Mouse (Mus musculus): Measurements from ENCODE around the gene Ctdsp2. TPM values are rescaled to one million over a fixed set of nuclear protein-coding genes. Genes with fewer than 3 reads are reported as not detected.

Gene Ctdsp2
- total RNA-seq, 1 experiment from 2014 or later: 41.1 TPM

- no peak for ATAC-seq (replicated peaks in 1 of 2; ENCODE audit: insufficient read depth in 1 of 2, low FRiP score in 2 of 2, low TSS enrichment in 1 of 2, low read depth in 1 of 2, poor library complexity in 2 of 2, severe bottlenecking in 2 of 2)
Measured at GRCm38 (mm10) chr10:127003806-127004205, 25.3 kb downstream of the Ctdsp2 start.

GRCm38 (mm10) chr10:127016488-127016887 lies 38.0 kb downstream of the Ctdsp2 start:
- ATAC-seq (replicated peaks in 1 of 2; ENCODE audit: insufficient read depth in 1 of 2, low FRiP score in 2 of 2, low TSS enrichment in 1 of 2, low read depth in 1 of 2, poor library complexity in 2 of 2, severe bottlenecking in 2 of 2): peak in 1 of 2 experiments; percentile 36; a peak in 1 of 4 replicates

GRCm38 (mm10) chr10:127017071-127017470 lies 38.6 kb downstream of the Ctdsp2 start:
- no peak for ATAC-seq (replicated peaks in 1 of 2; ENCODE audit: insufficient read depth in 1 of 2, low FRiP score in 2 of 2, low TSS enrichment in 1 of 2, low read depth in 1 of 2, poor library complexity in 2 of 2, severe bottlenecking in 2 of 2)

GRCm38 (mm10) chr10:127018422-127018821 lies 39.9 kb downstream of the Ctdsp2 start:
- no peak for ATAC-seq (replicated peaks in 1 of 2; ENCODE audit: insufficient read depth in 1 of 2, low FRiP score in 2 of 2, low TSS enrichment in 1 of 2, low read depth in 1 of 2, poor library complexity in 2 of 2, severe bottlenecking in 2 of 2)

GRCm38 (mm10) chr10:127030336-127031296 lies 52.1 kb downstream of the Ctdsp2 start, which contains the start of gene Tsfm:
Tsfm (minus strand) TSS chr10:127030840.
- peak; percentile 86 to 97 for ATAC-seq (replicated peaks in 1 of 2; ENCODE audit: insufficient read depth in 1 of 2, low FRiP score in 2 of 2, low TSS enrichment in 1 of 2, low read depth in 1 of 2, poor library complexity in 2 of 2, severe bottlenecking in 2 of 2)

- no peak for ATAC-seq (replicated peaks in 1 of 2; ENCODE audit: insufficient read depth in 1 of 2, low FRiP score in 2 of 2, low TSS enrichment in 1 of 2, low read depth in 1 of 2, poor library complexity in 2 of 2, severe bottlenecking in 2 of 2)
Measured at GRCm38 (mm10) chr10:127033301-127033741, 54.8 kb downstream of the Ctdsp2 start.

- ATAC-seq (replicated peaks in 1 of 2; ENCODE audit: insufficient read depth in 1 of 2, low FRiP score in 2 of 2, low TSS enrichment in 1 of 2, low read depth in 1 of 2, poor library complexity in 2 of 2, severe bottlenecking in 2 of 2): no peak
Measured at GRCm38 (mm10) chr10:127036273-127036672, 57.8 kb downstream of the Ctdsp2 start.

- ATAC-seq (replicated peaks in 1 of 2; ENCODE audit: insufficient read depth in 1 of 2, low FRiP score in 2 of 2, low TSS enrichment in 1 of 2, low read depth in 1 of 2, poor library complexity in 2 of 2, severe bottlenecking in 2 of 2): no peak
Measured at GRCm38 (mm10) chr10:127037641-127038040, 59.1 kb downstream of the Ctdsp2 start.

- peak in 1 of 2 experiments; percentile 5; a peak in 2 of 4 replicates for ATAC-seq (replicated peaks in 1 of 2; ENCODE audit: insufficient read depth in 1 of 2, low FRiP score in 2 of 2, low TSS enrichment in 1 of 2, low read depth in 1 of 2, poor library complexity in 2 of 2, severe bottlenecking in 2 of 2)
Measured at GRCm38 (mm10) chr10:127040569-127041214, 62.2 kb downstream of the Ctdsp2 start.

GRCm38 (mm10) chr10:127041274-127041766 lies 62.8 kb downstream of the Ctdsp2 start, which contains the start of the genes Mettl1 and Eef1akmt3:
Mettl1 (plus strand) TSS chr10:127041414.
Eef1akmt3 (minus strand) TSS chr10:127041513.
- peak; percentile 22 to 26; a peak in 1 of 4 replicates for ATAC-seq (replicated peaks in 1 of 2; ENCODE audit: insufficient read depth in 1 of 2, low FRiP score in 2 of 2, low TSS enrichment in 1 of 2, low read depth in 1 of 2, poor library complexity in 2 of 2, severe bottlenecking in 2 of 2)

- ATAC-seq (replicated peaks in 1 of 2; ENCODE audit: insufficient read depth in 1 of 2, low FRiP score in 2 of 2, low TSS enrichment in 1 of 2, low read depth in 1 of 2, poor library complexity in 2 of 2, severe bottlenecking in 2 of 2): peak; percentile 43 to 81
Measured at GRCm38 (mm10) chr10:127041774-127042338, 63.3 kb downstream of the Ctdsp2 start.

GRCm38 (mm10) chr10:127042468-127043115 lies 64.1 kb downstream of the Ctdsp2 start:
- ATAC-seq (replicated peaks in 1 of 2; ENCODE audit: insufficient read depth in 1 of 2, low FRiP score in 2 of 2, low TSS enrichment in 1 of 2, low read depth in 1 of 2, poor library complexity in 2 of 2, severe bottlenecking in 2 of 2): no peak

- ATAC-seq (replicated peaks in 1 of 2; ENCODE audit: insufficient read depth in 1 of 2, low FRiP score in 2 of 2, low TSS enrichment in 1 of 2, low read depth in 1 of 2, poor library complexity in 2 of 2, severe bottlenecking in 2 of 2): no peak
Measured at GRCm38 (mm10) chr10:127043187-127043586, 64.7 kb downstream of the Ctdsp2 start.

- no peak for ATAC-seq (replicated peaks in 1 of 2; ENCODE audit: insufficient read depth in 1 of 2, low FRiP score in 2 of 2, low TSS enrichment in 1 of 2, low read depth in 1 of 2, poor library complexity in 2 of 2, severe bottlenecking in 2 of 2)
Measured at GRCm38 (mm10) chr10:127047954-127048353, 69.4 kb downstream of the Ctdsp2 start, which contains the start of gene Cyp27b1. Cyp27b1 (plus strand) TSS chr10:127048250.

- peak in 1 of 2 experiments; percentile 11; a peak in 1 of 4 replicates for ATAC-seq (replicated peaks in 1 of 2; ENCODE audit: insufficient read depth in 1 of 2, low FRiP score in 2 of 2, low TSS enrichment in 1 of 2, low read depth in 1 of 2, poor library complexity in 2 of 2, severe bottlenecking in 2 of 2)
Measured at GRCm38 (mm10) chr10:127048608-127049394, 70.3 kb downstream of the Ctdsp2 start.
